Mouse (Mus musculus) embryonic fibroblast, embryonic 13.5 days (primary cell): ENCODE data around the gene Pfdn6. TPM values are rescaled to one million over a fixed set of nuclear protein-coding genes. Genes with fewer than 3 reads are reported as not detected.
A peak's percentile ranks its signal among the peaks of the same experiment; 100 is the strongest.

Source experiments
- H3K27ac ChIP-seq: 2 replicates; pipeline ENCODE4 v1.5.1; 2012; ENCODE audit warnings: low read length, control low read depth, inconsistent platforms; ENCODE audit not compliant: insufficient read depth
- H3K4me1 ChIP-seq: 2 replicates; pipeline ENCODE4 v1.6.1; 2011; ENCODE audit warnings: low read length; ENCODE audit not compliant: control insufficient read depth, insufficient read depth
- H3K4me3 ChIP-seq: 2 replicates; pipeline ENCODE4 v1.5.1; 2011; ENCODE audit warnings: mild to moderate bottlenecking, control low read depth, low read length; ENCODE audit not compliant: insufficient read depth
- CTCF ChIP-seq: IDR thresholded peaks from 2 replicates; pipeline ENCODE4 v1.5.1; 2011; ENCODE audit warnings: mild to moderate bottlenecking, control low read depth, low read length, moderate library complexity, borderline replicate concordance; ENCODE audit not compliant: insufficient read depth
- POLR2A ChIP-seq: IDR thresholded peaks from 2 replicates; pipeline ENCODE4 v1.6.1; 2011; ENCODE audit warnings: low read depth, mild to moderate bottlenecking, control low read depth, low read length, moderate library complexity
- polyA plus RNA-seq: library from polyadenylated mRNA; stranded (reverse); fragments of >200 nt; gene quantifications from 2 replicates; pipeline ENCODE4 v1.2.4, GENCODE M21; 2011; ENCODE audit warnings: low read depth; ENCODE audit not compliant: missing spikeins, insufficient read length

Pfdn6 gene
- polyA plus RNA-seq, 1 experiment: 80.7 TPM

GRCm38 (mm10) chr17:33972691-33973090, 32.5 kb upstream of the Pfdn6 start:
- H3K4me3 ChIP-seq: no peak overlapping the region
- H3K4me1 ChIP-seq: no peaks in the 10 kb centered on the region
- no peak for TF ChIP-seq CTCF
- TF ChIP-seq POLR2A: no peak
- no peak overlapping the region for H3K27ac ChIP-seq

- Histone ChIP-seq H3K27ac (no peak overlapping the region), H3K4me3 (no peak overlapping the region), H3K4me1 (no peaks in the 10 kb centered on the region)
- no peak for TF ChIP-seq CTCF
These were observed 29.3 kb upstream of the Pfdn6 start for GRCm38 (mm10) chr17:33969394-33969793.

DNA sequence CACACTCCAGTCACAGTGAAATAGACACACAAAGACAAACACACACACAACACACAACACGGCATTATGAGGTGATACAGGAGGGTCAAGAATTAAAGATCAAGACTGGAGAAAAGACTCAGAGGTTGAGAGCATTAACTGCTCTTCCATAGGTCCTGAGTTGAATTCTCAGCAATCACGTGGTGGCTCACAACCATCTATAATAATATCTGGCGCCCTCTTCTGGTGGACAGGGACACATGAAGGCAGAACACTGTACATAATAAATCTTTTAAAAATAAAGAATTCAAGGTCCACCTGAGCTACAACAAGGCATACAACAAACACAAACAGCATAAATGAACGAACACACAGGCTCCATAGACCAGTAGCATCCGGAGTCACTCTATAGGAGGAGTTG, 28.8 kb upstream of the Pfdn6 start:
- H3K4me3 ChIP-seq: no peak overlapping the region
- TF ChIP-seq CTCF (no peak), POLR2A (no peak; the same call in 1 of the 2 replicates)
- no peaks in the 10 kb centered on the region for H3K4me1 ChIP-seq
- H3K27ac ChIP-seq: no peak overlapping the region

DNA sequence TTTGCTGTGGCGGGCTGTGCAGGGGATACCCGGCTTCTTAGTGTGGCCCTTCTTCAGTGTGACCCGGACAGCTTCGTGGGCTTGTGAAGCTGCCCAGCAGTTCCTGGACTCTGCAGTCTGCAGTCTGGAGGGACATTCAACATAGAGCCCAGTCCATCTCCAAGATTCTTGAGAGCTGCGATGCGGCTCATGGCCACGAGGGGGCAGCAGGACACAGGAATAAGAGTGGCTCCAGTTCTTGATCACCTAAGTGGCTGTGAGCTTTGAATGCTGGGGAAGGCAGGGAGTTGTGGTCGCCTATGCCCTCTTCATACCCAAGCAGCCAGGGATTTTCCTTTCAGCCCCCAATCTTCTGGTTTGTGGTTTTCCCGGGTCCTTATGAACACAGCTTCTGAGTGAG, 28.3 kb upstream of the Pfdn6 start:
- TF ChIP-seq CTCF: peak; percentile 85
- TF ChIP-seq POLR2A: no peak
- Histone ChIP-seq H3K27ac (no peak overlapping the region), H3K4me3 (no peak overlapping the region), H3K4me1 (no peaks in the 10 kb centered on the region)

DNA sequence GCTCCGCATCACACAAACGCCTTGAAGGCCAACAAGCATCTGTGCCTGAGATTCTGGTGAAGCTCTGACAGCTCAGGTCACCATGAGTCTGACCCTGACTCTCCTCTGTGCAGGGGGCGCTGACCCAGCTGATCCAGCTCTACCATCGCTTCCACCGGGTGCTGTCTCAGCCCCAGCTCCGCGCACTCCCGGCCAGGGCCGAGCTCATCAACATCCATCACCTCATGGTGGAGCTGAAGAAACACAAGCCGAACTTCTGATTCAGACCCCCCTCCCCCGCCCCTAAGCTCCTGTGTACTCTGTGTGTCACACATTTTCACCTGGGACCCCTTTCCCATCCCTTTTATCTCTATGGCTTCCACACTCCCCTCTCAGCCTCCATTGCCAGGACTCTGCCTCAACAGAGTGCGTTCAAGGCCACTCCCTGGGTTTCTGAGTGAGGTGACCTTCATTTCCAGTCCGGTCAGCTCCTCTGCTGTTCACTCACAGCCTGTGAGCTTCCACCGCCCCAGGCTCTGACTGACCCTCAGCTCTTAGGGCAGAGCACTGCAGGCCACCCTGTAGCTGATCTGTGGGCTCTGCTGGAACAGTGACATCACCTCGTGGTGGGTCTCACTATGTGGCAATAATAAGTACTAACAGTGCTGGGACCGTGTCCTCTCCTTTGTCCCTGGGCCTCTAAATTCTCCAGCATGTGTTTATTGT, 25.9 kb upstream of the Pfdn6 start:
- no peak for TF ChIP-seq POLR2A
- TF ChIP-seq CTCF: no peak
- H3K27ac ChIP-seq: no peak overlapping the region
- H3K4me1 ChIP-seq: no peaks in the 10 kb centered on the region
- no peak overlapping the region for H3K4me3 ChIP-seq

DNA sequence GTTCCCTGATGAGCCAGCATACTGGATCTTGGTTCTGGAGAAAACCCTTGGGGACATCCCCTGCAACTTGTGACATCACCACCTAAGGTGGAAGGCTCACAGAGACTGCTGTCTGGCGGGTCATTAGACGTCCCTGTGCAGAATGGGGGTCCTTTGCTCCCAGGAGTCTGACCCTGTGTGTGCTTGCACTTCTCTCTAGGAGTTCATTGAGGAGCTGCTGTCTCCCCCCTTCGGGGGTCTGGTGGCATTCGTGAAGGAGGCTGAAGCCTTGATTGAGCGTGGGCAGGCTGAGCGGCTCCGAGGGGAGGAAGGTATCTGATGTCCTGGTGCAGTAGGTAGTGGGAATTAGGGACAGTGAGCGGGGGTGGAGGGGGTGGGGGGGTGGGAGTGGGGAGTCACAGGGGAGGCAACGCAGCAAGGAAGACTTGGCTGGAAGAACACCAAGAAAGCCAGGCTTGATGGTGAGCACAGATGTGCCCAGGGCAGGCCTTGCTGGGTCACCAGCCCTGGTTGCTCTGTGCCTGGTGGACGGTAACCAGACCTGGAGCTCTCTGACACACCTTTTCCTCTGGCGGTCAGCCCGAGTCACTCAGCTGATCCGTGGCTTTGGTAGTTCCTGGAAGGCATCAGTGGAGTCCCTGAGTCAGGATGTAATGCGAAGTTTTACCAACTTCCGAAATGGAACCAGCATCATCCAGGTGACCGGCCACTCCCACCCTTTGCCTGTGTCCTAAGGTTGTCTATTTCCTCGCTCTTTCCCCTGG, 25.1 kb upstream of the Pfdn6 start:
- Histone ChIP-seq H3K4me1 (no peaks in the 10 kb centered on the region), H3K27ac (no peak overlapping the region), H3K4me3 (no peak overlapping the region)
- TF ChIP-seq POLR2A (no peak), CTCF (no peak)

GRCm38 (mm10) chr17:33962876-33963275, 22.7 kb upstream of the Pfdn6 start:
- Histone ChIP-seq H3K4me3 (no peak overlapping the region), H3K4me1 (no peaks in the 10 kb centered on the region), H3K27ac (no peak overlapping the region)
- TF ChIP-seq POLR2A (no peak), CTCF (no peak)

DNA sequence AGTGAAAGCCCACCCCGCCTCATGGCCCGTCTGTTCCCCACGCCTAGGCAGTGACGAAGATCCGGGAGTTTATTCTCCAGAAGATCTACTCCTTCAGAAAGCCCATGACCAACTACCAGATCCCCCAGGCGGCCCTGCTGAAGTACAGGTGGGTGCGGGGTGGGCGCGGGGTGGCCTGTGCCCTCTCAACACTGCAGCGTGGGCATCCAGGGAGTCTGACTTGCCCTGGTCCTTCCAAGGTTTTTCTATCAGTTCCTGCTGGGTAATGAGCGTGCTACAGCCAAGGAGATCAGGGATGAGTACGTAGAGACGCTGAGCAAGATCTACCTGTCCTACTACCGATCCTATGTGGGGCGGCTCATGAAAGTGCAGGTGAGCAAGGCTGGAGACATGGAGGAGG, 19.8 kb upstream of the Pfdn6 start:
- H3K4me1 ChIP-seq: no peaks in the 10 kb centered on the region
- no peak overlapping the region for H3K27ac ChIP-seq
- no peak overlapping the region for H3K4me3 ChIP-seq
- no peak for TF ChIP-seq CTCF
- no peak for TF ChIP-seq POLR2A

DNA sequence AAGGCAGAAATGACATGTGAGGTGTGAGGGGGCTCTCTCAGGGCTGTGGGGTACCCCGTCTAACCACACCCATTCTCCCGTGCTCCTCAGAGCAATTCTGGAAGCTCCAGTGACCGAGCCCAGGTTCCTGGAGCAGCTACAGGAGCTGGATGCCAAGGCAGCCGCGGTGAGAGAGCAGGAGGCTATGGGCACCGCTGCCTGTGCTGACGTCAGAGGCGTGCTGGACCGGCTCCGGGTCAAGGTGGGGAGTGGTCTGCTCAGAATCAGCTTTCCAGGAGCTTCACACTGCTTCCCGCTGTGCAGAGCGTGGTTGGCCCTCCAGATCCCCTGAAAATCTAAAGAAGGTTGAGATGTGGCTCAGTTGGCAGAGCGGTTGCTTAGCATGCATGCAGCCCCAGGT, 19.0 kb upstream of the Pfdn6 start:
- TF ChIP-seq CTCF: no peak
- no peak for TF ChIP-seq POLR2A
- Histone ChIP-seq H3K4me3 (no peak overlapping the region), H3K27ac (no peak overlapping the region), H3K4me1 (no peaks in the 10 kb centered on the region)

GRCm38 (mm10) chr17:33958451-33958850, 18.3 kb upstream of the Pfdn6 start:
- Histone ChIP-seq H3K4me3 (no peak overlapping the region), H3K4me1 (no peaks in the 10 kb centered on the region), H3K27ac (no peak overlapping the region)
- no peak for TF ChIP-seq CTCF
- no peak for TF ChIP-seq POLR2A
